Comparison of ENCODE assay signal across 24 mouse cellular contexts in genomic region chr14:27360849-27361248, GRCm38 (mm10).
A peak's percentile ranks its signal among the peaks of the same experiment; 100 is the strongest.
DNase-seq lines count a peak whose midpoint lies in the region; ATAC-seq and TF ChIP-seq lines count a peak whose summit lies in the region.
"Had no signal": no experiment of that assay in that cellular context is flagged by ENCODE, and none has a peak within 500 bp of the region (broad histone marks: within the 10 kb centered on the region; RNA-seq: fewer than 3 reads in every experiment).

No protein-coding gene starts in this region.

- no peaks in the 10 kb centered on the region for H3K9me3 ChIP-seq in heart, embryonic 15.5 days (replicated peaks)
- H3K9me3 ChIP-seq: embryonic facial prominence, embryonic 13.5 days; forebrain, embryonic 10.5 days; forebrain, embryonic 15.5 days; heart, embryonic 10.5 days; liver, embryonic 15.5 days; stomach, embryonic 15.5 days had no signal

- no peaks in the 10 kb centered on the region for H3K36me3 ChIP-seq in heart, embryonic 15.5 days
- H3K36me3 ChIP-seq in spleen, adult 2 months (ENCODE audit: control insufficient read depth, insufficient read depth, low read length): peaks cover 10% of the 10 kb centered on the region
- H3K36me3 ChIP-seq: embryonic facial prominence, embryonic 13.5 days; forebrain, embryonic 10.5 days; forebrain, embryonic 15.5 days; heart, embryonic 10.5 days; liver, embryonic 15.5 days; stomach, embryonic 15.5 days had no signal

- no peak overlapping the region for H3K4me3 ChIP-seq in heart, embryonic 15.5 days
- H3K4me3 ChIP-seq in layer of hippocampus, adult 2 months: no peak overlapping the region
- H3K4me3 ChIP-seq in spleen, adult 2 months (ENCODE audit: extremely low read depth, insufficient read depth, insufficient read length): no peak overlapping the region
- peak overlapping the region; percentile 17; the same call in 1 of the 2 replicates for H3K4me3 ChIP-seq in olfactory bulb, adult 2 months (ENCODE audit: insufficient read depth, low read depth, low read length)
- H3K4me3 ChIP-seq: embryonic facial prominence, embryonic 13.5 days; forebrain, embryonic 10.5 days; forebrain, embryonic 15.5 days; heart, embryonic 10.5 days; liver, embryonic 15.5 days; stomach, embryonic 15.5 days had no signal

- no peaks in the 10 kb centered on the region for H3K27me3 ChIP-seq in heart, embryonic 15.5 days
- H3K27me3 ChIP-seq in spleen, adult 2 months (ENCODE audit: control insufficient read depth, insufficient read depth, low read length): no peaks in the 10 kb centered on the region
- H3K27me3 ChIP-seq: forebrain, embryonic 15.5 days; liver, embryonic 15.5 days; stomach, embryonic 15.5 days had no signal

- TF ChIP-seq CTCF in layer of hippocampus, adult 2 months (conservative IDR thresholded peaks at IDR 0.05): no peak
- TF ChIP-seq CTCF in spleen, adult 2 months (IDR thresholded peaks at IDR 0.05; ENCODE audit: extremely low read depth, insufficient read depth, insufficient read length, insufficient replicate concordance): no peak
- no peak for TF ChIP-seq CTCF in olfactory bulb, adult 2 months (IDR thresholded peaks at IDR 0.05; ENCODE audit: insufficient read depth, low read depth, low read length)

- peaks cover 18% of the 10 kb centered on the region for H3K4me1 ChIP-seq in heart, embryonic 15.5 days (replicated peaks)
- H3K4me1 ChIP-seq in spleen, adult 2 months (ENCODE audit: control insufficient read depth, insufficient read depth, insufficient read length): peaks cover 45% of the 10 kb centered on the region
- H3K4me1 ChIP-seq in olfactory bulb, adult 2 months (ENCODE audit: control insufficient read depth, insufficient read depth, low read length): peaks cover 17% of the 10 kb centered on the region
- H3K4me1 ChIP-seq: forebrain, embryonic 15.5 days; liver, embryonic 15.5 days; stomach, embryonic 15.5 days had no signal

- no peak for TF ChIP-seq POLR2A in spleen, adult 2 months (IDR thresholded peaks at IDR 0.05; ENCODE audit: low read depth, low read length)
- TF ChIP-seq POLR2A in olfactory bulb, adult 2 months (IDR thresholded peaks at IDR 0.05; ENCODE audit: insufficient read depth, low read depth, low read length): no peak

- H3K4me2 ChIP-seq in heart, embryonic 15.5 days: no peak overlapping the region
- H3K4me2 ChIP-seq: embryonic facial prominence, embryonic 13.5 days; forebrain, embryonic 15.5 days; liver, embryonic 15.5 days; lung, embryonic 14.5 days; stomach, embryonic 15.5 days had no signal

- H3K9ac ChIP-seq in heart, embryonic 15.5 days: no peak overlapping the region
- H3K9ac ChIP-seq: embryonic facial prominence, embryonic 13.5 days; forebrain, embryonic 15.5 days; liver, embryonic 15.5 days; lung, embryonic 14.5 days; stomach, embryonic 15.5 days had no signal

- DNase-seq in heart, adult 18-20 months: no peak
- DNase-seq in layer of hippocampus, adult 2 months (ENCODE audit: low spot score in 2 of 2): no peak
- DNase-seq in layer of hippocampus, postnatal 36 days: no peak
- DNase-seq in spleen, adult 2 months (ENCODE audit: low read depth in 1 of 2, low spot score in 2 of 2): no peak
- DNase-seq in spleen, postnatal 4 days (ENCODE audit: low spot score in 2 of 2): no peak
- no peak for DNase-seq in spleen, adult 18-20 months
- DNase-seq: adrenal gland, postnatal 25 days; B cell, adult 2 months; cerebellum, adult 9-11 months; gastrocnemius, postnatal 10 days; heart, postnatal 4 days; kidney, adult 2 months; kidney, postnatal 36 days; lung, embryonic 14.5 days; lung, postnatal 14 days; right cerebral cortex, postnatal 4 days had no signal

- ATAC-seq in heart, embryonic 15.5 days (replicated peaks; ENCODE audit: insufficient number of reproducible peaks, insufficient read depth, low FRiP score, low read depth): no peak
- ATAC-seq: forebrain, embryonic 15.5 days had no signal

- WGBS in heart, embryonic 15.5 days: 76% methylated on average over 7 of the region's 7 CpGs
- WGBS in spleen, adult 2 months: 50% methylated on average over 7 of the region's 7 CpGs
- 53% methylated on average over 7 of the region's 7 CpGs for WGBS in olfactory bulb, adult 2 months

- peak overlapping the region; percentile 48; the same call in 1 of the 2 replicates for H3K27ac ChIP-seq in heart, embryonic 15.5 days
- H3K27ac ChIP-seq in layer of hippocampus, adult 2 months: peak overlapping the region; percentile 11; the same call in 1 of the 2 replicates
- peak overlapping the region; percentile 21; the same call in 1 of the 2 replicates for H3K27ac ChIP-seq in spleen, adult 2 months (ENCODE audit: insufficient read depth, low read length)
- peak overlapping the region; percentile 79 for H3K27ac ChIP-seq in olfactory bulb, adult 2 months (ENCODE audit: insufficient read depth, low read depth, low read length)
- H3K27ac ChIP-seq: embryonic facial prominence, embryonic 13.5 days; forebrain, embryonic 10.5 days; forebrain, embryonic 15.5 days; heart, embryonic 10.5 days; liver, embryonic 15.5 days; stomach, embryonic 15.5 days had no signal

Comparison
In these comparisons a context has a peak if more than half of its experiments do, and no peak if none do; other contexts are left out.
1. H3K27ac ChIP-seq: peak in every context shown above with its lines; median percentile 79 in olfactory bulb, adult 2 months; 48 in heart, embryonic 15.5 days; 21 in spleen, adult 2 months; 11 in layer of hippocampus, adult 2 months.